In genomic region chr8:87822690-87823089, GRCm38 (mm10) we compare ENCODE assay signal across 10 mouse cellular contexts.
DNase-seq lines count a peak whose midpoint lies in the region; ATAC-seq and TF ChIP-seq lines count a peak whose summit lies in the region.
"Had no signal": no experiment of that assay in that cellular context is flagged by ENCODE, and none has a peak within 500 bp of the region (broad histone marks: within the 10 kb centered on the region; RNA-seq: fewer than 3 reads in every experiment).

No protein-coding gene starts in this region.

- no peak for DNase-seq in heart, postnatal 4 days
- DNase-seq in embryo, embryonic 11 days: peak; percentile 49
- no peak for DNase-seq in midbrain, embryonic 11.5 days (ENCODE audit: low spot score, missing footprints)
- no peak for DNase-seq in left cerebral cortex, adult 2 months (ENCODE audit: extremely low spot score in 1 of 2, low spot score in 2 of 2)
- no peak for DNase-seq in cerebellum, adult 8-10 months
- no peak for DNase-seq in gastrocnemius, adult 18-20 months (ENCODE audit: low spot score)
- DNase-seq: retina, postnatal 1 day had no signal

- H3K27me3 ChIP-seq in heart, embryonic 16.5 days (ENCODE audit: control insufficient read depth, insufficient read depth, low read length): no peaks in the 10 kb centered on the region
- H3K27me3 ChIP-seq in forebrain, embryonic 15.5 days: no peaks in the 10 kb centered on the region
- H3K27me3 ChIP-seq in midbrain, embryonic 11.5 days (ENCODE audit: control insufficient read depth, insufficient read depth, low read length): no peaks in the 10 kb centered on the region

- ATAC-seq in heart, embryonic 16.5 days (replicated peaks; ENCODE audit: extremely low read depth, insufficient read depth, low FRiP score): no peak
- peak; percentile 35; the same call in 1 of the 2 replicates for ATAC-seq in forebrain, embryonic 15.5 days (replicated peaks)
- no peak; the same call in 1 of the 2 replicates for ATAC-seq in midbrain, embryonic 11.5 days (ENCODE audit: low FRiP score)

- H3K4me2 ChIP-seq in heart, embryonic 16.5 days (ENCODE audit: low read depth, low read length): peak overlapping the region; percentile 22; the same call in 1 of the 2 replicates
- peak overlapping the region; percentile 6; the same call in 1 of the 2 replicates for H3K4me2 ChIP-seq in forebrain, embryonic 15.5 days (replicated peaks)
- H3K4me2 ChIP-seq in midbrain, embryonic 11.5 days: peak overlapping the region; percentile 10; the same call in 1 of the 2 replicates

- H3K9ac ChIP-seq in heart, embryonic 16.5 days (ENCODE audit: low read length): no peak overlapping the region
- H3K9ac ChIP-seq in forebrain, embryonic 15.5 days (replicated peaks): no peak overlapping the region; the same call in 1 of the 2 replicates
- H3K9ac ChIP-seq in midbrain, embryonic 11.5 days (ENCODE audit: low read length): peak overlapping the region; percentile 41

- H3K4me3 ChIP-seq in heart, embryonic 16.5 days (ENCODE audit: low read length): no peak overlapping the region
- no peak overlapping the region for H3K4me3 ChIP-seq in forebrain, embryonic 15.5 days
- no peak overlapping the region for H3K4me3 ChIP-seq in midbrain, embryonic 11.5 days (ENCODE audit: low read depth, low read length)
- no peak overlapping the region for H3K4me3 ChIP-seq in left cerebral cortex, adult 2 months
- H3K4me3 ChIP-seq: megakaryocyte, embryonic 14.5 days had no signal

- H3K36me3 ChIP-seq in heart, embryonic 16.5 days (ENCODE audit: control insufficient read depth, insufficient read depth): no peaks in the 10 kb centered on the region
- no peaks in the 10 kb centered on the region for H3K36me3 ChIP-seq in forebrain, embryonic 15.5 days
- H3K36me3 ChIP-seq in midbrain, embryonic 11.5 days (ENCODE audit: control insufficient read depth, insufficient read depth, low read length): no peaks in the 10 kb centered on the region

- TF ChIP-seq CTCF in left cerebral cortex, adult 2 months (IDR thresholded peaks at IDR 0.05): no peak; the same call in 1 of the 2 replicates

- no peaks in the 10 kb centered on the region for H3K9me3 ChIP-seq in heart, embryonic 16.5 days (replicated peaks; ENCODE audit: control insufficient read depth, low read length)
- H3K9me3 ChIP-seq in forebrain, embryonic 15.5 days: no peaks in the 10 kb centered on the region
- H3K9me3 ChIP-seq in midbrain, embryonic 11.5 days (ENCODE audit: control insufficient read depth, low read length): no peaks in the 10 kb centered on the region

- WGBS in heart, embryonic 16.5 days: 29% methylated on average over 12 of the region's 12 CpGs
- WGBS in forebrain, embryonic 15.5 days: 6% methylated on average over 12 of the region's 12 CpGs
- 10% methylated on average over 12 of the region's 12 CpGs for WGBS in midbrain, embryonic 11.5 days

- H3K4me1 ChIP-seq in heart, embryonic 16.5 days (ENCODE audit: control insufficient read depth, insufficient read depth, low read length): peaks cover 17% of the 10 kb centered on the region
- peaks cover 29% of the 10 kb centered on the region for H3K4me1 ChIP-seq in forebrain, embryonic 15.5 days
- H3K4me1 ChIP-seq in midbrain, embryonic 11.5 days (ENCODE audit: control insufficient read depth, insufficient read depth, low read length): peaks cover 27% of the 10 kb centered on the region
- H3K4me1 ChIP-seq: megakaryocyte, embryonic 14.5 days had no signal

- intact Hi-C loops in left cerebral cortex, adult 2 months (cut with DNase I): no loop called here

- H3K27ac ChIP-seq in heart, embryonic 16.5 days (ENCODE audit: low read length): no peak overlapping the region
- peak overlapping the region; percentile 12 for H3K27ac ChIP-seq in forebrain, embryonic 15.5 days (replicated peaks)
- peak overlapping the region; percentile 60 for H3K27ac ChIP-seq in midbrain, embryonic 11.5 days (ENCODE audit: low read depth, low read length)
- H3K27ac ChIP-seq in left cerebral cortex, adult 2 months: no peak overlapping the region

Comparison
In these comparisons a context has a peak if more than half of its experiments do, and no peak if none do; other contexts are left out.
1. H3K27ac ChIP-seq: peak in forebrain, embryonic 15.5 days (single experiment) and midbrain, embryonic 11.5 days (single experiment); none in heart, embryonic 16.5 days (single experiment) and left cerebral cortex, adult 2 months (single experiment).
2. Peak in every context shown above with its lines, with median percentiles within 50 percentile points of each other: H3K4me2 ChIP-seq.